Mouse (Mus musculus) erythroblast, embryonic 14.5 days (primary cell): ENCODE results near the gene Itprid1.

Experiments
- GATA1 ChIP-seq: IDR thresholded peaks from 2 replicates; pipeline ENCODE4 v1.6.1; 2012; ENCODE audit warnings: low read length, inconsistent platforms, mixed read lengths
- TAL1 ChIP-seq: IDR thresholded peaks from 3 replicates; pipeline ENCODE4 v1.6.1; 2012; ENCODE audit warnings: low read length, inconsistent platforms, mixed read lengths

GRCm38 (mm10) chr6:56027966-56028365 lies 191.3 kb downstream of the Itprid1 start:
- no peak for TF ChIP-seq GATA1
- no peak for TF ChIP-seq TAL1
